Mouse (Mus musculus) cerebellum, adult 2 months (tissue): Measurements from ENCODE around the gene Bend4.

Experiments
- CTCF ChIP-seq: fragments of 200-500 bp; IDR thresholded peaks from 2 replicates; pipeline ENCODE4 v1.5.1; 2011; ENCODE audit warnings: low read depth, mild to moderate bottlenecking, control low read depth, low read length, moderate library complexity, borderline replicate concordance; ENCODE audit not compliant: insufficient read depth
- POLR2A ChIP-seq: fragments of 200-500 bp; IDR thresholded peaks from 2 replicates; pipeline ENCODE4 v1.6.1; 2011; ENCODE audit warnings: low read length, control low read depth, borderline replicate concordance; ENCODE audit not compliant: insufficient read depth

- TF ChIP-seq CTCF (no peak), POLR2A (no peak)
These were observed 45.0 kb upstream of the Bend4 start for GRCm38 (mm10) chr5:67473094-67473493.
